Mouse (Mus musculus) gastrocnemius, postnatal 10 days (tissue): ENCODE results near the gene Ccnf. TPM values are rescaled to one million over a fixed set of nuclear protein-coding genes. Genes with fewer than 3 reads are reported as not detected.

Experiments used
- DNase-seq: peaks from one replicate; pipeline ENCODE4 v3.0.0; 2021; ENCODE audit warnings: mixed read lengths
- long read RNA-seq, 2 experiments: library from polyadenylated mRNA; stranded (forward); transcript quantifications; one replicate each; pipeline ENCODE4 v2.0.0; 2021
- total RNA-seq, 2 experiments: library from RNA; stranded (reverse); gene quantifications; 2 replicates each; pipeline ENCODE4 v1.2.3; 2021

Ccnf gene
- 1 to 10 TPM; 5.0 to 8.2 TPM for total RNA-seq
- long read RNA-seq, experiment 1, full-length matches to known transcripts = 8 of 9 reads
- long read RNA-seq, experiment 1, partial matches to known transcripts = 1 of 9 reads
- long read RNA-seq, experiment 1, other reads (novel, unspliced or antisense) = 0 of 9 reads
- long read RNA-seq, experiment 2, full-length matches to known transcripts = 6 of 9 reads
- long read RNA-seq, experiment 2, partial matches to known transcripts = 0 of 9 reads
- long read RNA-seq, experiment 2, other reads (novel, unspliced or antisense) = 3 of 9 reads

GRCm38 (mm10) chr17:24251320-24252069, at the start of gene Ccnf:
Ccnf (minus strand) TSS chr17:24251484.
- peak; percentile 89 for DNase-seq

- no peak for DNase-seq
Measured at GRCm38 (mm10) chr17:24300651-24301050, 49.4 kb upstream of the Ccnf start.

- no peak for DNase-seq
Measured at GRCm38 (mm10) chr17:24289338-24289737, 38.1 kb upstream of the Ccnf start.

- no peak for DNase-seq
Measured at GRCm38 (mm10) chr17:24288477-24288876, 37.2 kb upstream of the Ccnf start.

GRCm38 (mm10) chr17:24285680-24286079, 34.4 kb upstream of the Ccnf start:
- DNase-seq = no peak

- no peak for DNase-seq
Measured at GRCm38 (mm10) chr17:24283266-24283818, 32.1 kb upstream of the Ccnf start.

- no peak for DNase-seq
Measured at GRCm38 (mm10) chr17:24282637-24283036, 31.4 kb upstream of the Ccnf start.

GRCm38 (mm10) chr17:24279907-24280306, 28.6 kb upstream of the Ccnf start:
- no peak for DNase-seq

GRCm38 (mm10) chr17:24267133-24267532, 15.8 kb upstream of the Ccnf start:
- DNase-seq = no peak

GRCm38 (mm10) chr17:24264766-24265165, 13.5 kb upstream of the Ccnf start:
- no peak for DNase-seq

GRCm38 (mm10) chr17:24260516-24260915, 9.2 kb upstream of the Ccnf start:
- no peak for DNase-seq

GRCm38 (mm10) chr17:24259702-24260101, 8.4 kb upstream of the Ccnf start:
- no peak for DNase-seq

GRCm38 (mm10) chr17:24258981-24259380, 7.7 kb upstream of the Ccnf start:
- no peak for DNase-seq

- DNase-seq = no peak
Measured at GRCm38 (mm10) chr17:24252329-24252728, 1.0 kb upstream of the Ccnf start.

GRCm38 (mm10) chr17:24250988-24251319, 330 bp downstream of the Ccnf start:
- no peak for DNase-seq

GRCm38 (mm10) chr17:24248641-24249040, 2.6 kb downstream of the Ccnf start:
- no peak for DNase-seq

GRCm38 (mm10) chr17:24244061-24244460, 7.2 kb downstream of the Ccnf start:
- DNase-seq = no peak

GRCm38 (mm10) chr17:24243311-24243969, 7.8 kb downstream of the Ccnf start:
- DNase-seq = peak; percentile 53

- no peak for DNase-seq
Measured at GRCm38 (mm10) chr17:24236921-24237320, 14.4 kb downstream of the Ccnf start.

- no peak for DNase-seq
Measured at GRCm38 (mm10) chr17:24236479-24236878, 14.8 kb downstream of the Ccnf start.

GRCm38 (mm10) chr17:24227941-24228340, 23.3 kb downstream of the Ccnf start:
- DNase-seq = no peak

- DNase-seq = no peak
Measured at GRCm38 (mm10) chr17:24226721-24227120, 24.6 kb downstream of the Ccnf start.

- no peak for DNase-seq
Measured at GRCm38 (mm10) chr17:24225851-24226250, 25.4 kb downstream of the Ccnf start.
